Mouse (Mus musculus): Measurements from ENCODE around the gene Slc18b1. TPM values are rescaled to one million over a fixed set of nuclear protein-coding genes. Genes with fewer than 3 reads are reported as not detected.
A peak's percentile ranks its signal among the peaks of the same experiment; 100 is the strongest.

Slc18b1 gene
- total and polyA plus RNA-seq, 3 experiments: not detected

GRCm38 (mm10) chr10:23788056-23788600, 8.7 kb upstream of the Slc18b1 start:
- H3K36me3 ChIP-seq (ENCODE audit: control insufficient read depth in 1 of 2, insufficient read depth in 2 of 2, low read length in 2 of 2): peaks cover 7 to 23% of the 10 kb centered on the region in 2 experiments
- peaks cover 30% of the 10 kb centered on the region for H3K79me2 ChIP-seq (ENCODE audit: control insufficient read depth, insufficient read depth, low read length, poor library complexity)
- H3K27me3 ChIP-seq (ENCODE audit: control insufficient read depth in 1 of 2, insufficient read depth in 2 of 2, low read length in 2 of 2): no peaks in the 10 kb centered on the region
- peaks cover 0 to 9% of the 10 kb centered on the region in 2 experiments; a peak in 2 of 4 replicates for H3K4me1 ChIP-seq (ENCODE audit: control insufficient read depth in 1 of 2, insufficient read depth in 2 of 2, low read length in 2 of 2)
- H3K27ac ChIP-seq (ENCODE audit: control insufficient read depth, low read depth, low read length): peak overlapping the region; percentile 98
- TF ChIP-seq E2F4 (IDR thresholded peaks at IDR 0.05; ENCODE audit: borderline replicate concordance, low read depth, low read length): no peak
- no peak for TF ChIP-seq RCOR1 (IDR thresholded peaks at IDR 0.05; ENCODE audit: low read depth, low read length)
- no peak for TF ChIP-seq MYC (IDR thresholded peaks at IDR 0.05; ENCODE audit: low read depth, low read length)
- no peak for TF ChIP-seq SMC3 (IDR thresholded peaks at IDR 0.05; ENCODE audit: low read depth, low read length)
- TF ChIP-seq TAL1 (IDR thresholded peaks at IDR 0.05; ENCODE audit: low read length): no peak
- no peak for TF ChIP-seq CHD2 (IDR thresholded peaks at IDR 0.05; ENCODE audit: low read length)
- no peak for TF ChIP-seq TBP (IDR thresholded peaks at IDR 0.05; ENCODE audit: low read depth, low read length)
- TF ChIP-seq MAX (IDR thresholded peaks at IDR 0.05; ENCODE audit: low read length): no peak
- no peak for TF ChIP-seq ZNF384 (IDR thresholded peaks at IDR 0.05; ENCODE audit: low read depth, low read length)
- TF ChIP-seq POLR2A (IDR thresholded peaks at IDR 0.05; ENCODE audit: control insufficient read depth in 1 of 2, insufficient read depth in 1 of 2, low read depth in 1 of 2, low read length in 2 of 2, poor library complexity in 1 of 2): no peak
- no peak for TF ChIP-seq UBTF (IDR thresholded peaks at IDR 0.05; ENCODE audit: borderline replicate concordance, insufficient read depth, low read depth, low read length)
- no peak for TF ChIP-seq ZMIZ1 (IDR thresholded peaks at IDR 0.05; ENCODE audit: low read depth, low read length)
- no peak for TF ChIP-seq NELFE (IDR thresholded peaks at IDR 0.05; ENCODE audit: low read depth, low read length)
- TF ChIP-seq POLR2AphosphoS2 (IDR thresholded peaks at IDR 0.05; ENCODE audit: low read length): no peak
- no peak for TF ChIP-seq GATA1 (IDR thresholded peaks at IDR 0.05; ENCODE audit: low read depth, low read length)
- H3K9me3 ChIP-seq (replicated peaks; ENCODE audit: insufficient read depth, low read length): no peaks in the 10 kb centered on the region
- H3K4me3 ChIP-seq (ENCODE audit: control insufficient read depth in 1 of 2, insufficient read depth in 1 of 2, low read depth in 2 of 2, low read length in 2 of 2): peak overlapping the region; percentile 57 to 92
- peak overlapping the region; percentile 90 for H3K9ac ChIP-seq (ENCODE audit: control insufficient read depth, low read depth, low read length, poor library complexity, severe bottlenecking)
- DNase-seq (ENCODE audit: low read depth, low spot score): peak; percentile 59

GRCm38 (mm10) chr10:23795871-23796520, 790 bp upstream of the Slc18b1 start:
- Histone ChIP-seq H3K27ac (ENCODE audit: control insufficient read depth, low read depth, low read length) (no peak overlapping the region), H3K9ac (ENCODE audit: control insufficient read depth, low read depth, low read length, poor library complexity, severe bottlenecking) (no peak overlapping the region), H3K4me1 (ENCODE audit: control insufficient read depth in 1 of 2, insufficient read depth in 2 of 2, low read length in 2 of 2) (no peaks in the 10 kb centered on the region), H3K36me3 (ENCODE audit: control insufficient read depth in 1 of 2, insufficient read depth in 2 of 2, low read length in 2 of 2) (no peaks in the 10 kb centered on the region), H3K4me3 (ENCODE audit: control insufficient read depth in 1 of 2, insufficient read depth in 1 of 2, low read depth in 2 of 2, low read length in 2 of 2) (no peak overlapping the region), H3K9me3 (replicated peaks; ENCODE audit: insufficient read depth, low read length) (no peaks in the 10 kb centered on the region), H3K79me2 (ENCODE audit: control insufficient read depth, insufficient read depth, low read length, poor library complexity) (no peaks in the 10 kb centered on the region), H3K27me3 (ENCODE audit: control insufficient read depth in 1 of 2, insufficient read depth in 2 of 2, low read length in 2 of 2) (peaks cover 2% of the 10 kb centered on the region in 2 experiments; a peak in 3 of 4 replicates)
- TF ChIP-seq UBTF (IDR thresholded peaks at IDR 0.05; ENCODE audit: borderline replicate concordance, insufficient read depth, low read depth, low read length): no peak
- no peak for TF ChIP-seq CHD1 (IDR thresholded peaks at IDR 0.05; ENCODE audit: low read depth, low read length)
- no peak for TF ChIP-seq MAFK (IDR thresholded peaks at IDR 0.05; ENCODE audit: borderline replicate concordance, low read depth, low read length)
- no peak for TF ChIP-seq JUND (IDR thresholded peaks at IDR 0.05; ENCODE audit: low read depth, low read length)
- no peak for TF ChIP-seq MYC (IDR thresholded peaks at IDR 0.05; ENCODE audit: low read depth, low read length)
- DNase-seq (ENCODE audit: low read depth, low spot score): no peak
